ENCODE assay signal across 13 mouse cellular contexts in the genomic region with DNA sequence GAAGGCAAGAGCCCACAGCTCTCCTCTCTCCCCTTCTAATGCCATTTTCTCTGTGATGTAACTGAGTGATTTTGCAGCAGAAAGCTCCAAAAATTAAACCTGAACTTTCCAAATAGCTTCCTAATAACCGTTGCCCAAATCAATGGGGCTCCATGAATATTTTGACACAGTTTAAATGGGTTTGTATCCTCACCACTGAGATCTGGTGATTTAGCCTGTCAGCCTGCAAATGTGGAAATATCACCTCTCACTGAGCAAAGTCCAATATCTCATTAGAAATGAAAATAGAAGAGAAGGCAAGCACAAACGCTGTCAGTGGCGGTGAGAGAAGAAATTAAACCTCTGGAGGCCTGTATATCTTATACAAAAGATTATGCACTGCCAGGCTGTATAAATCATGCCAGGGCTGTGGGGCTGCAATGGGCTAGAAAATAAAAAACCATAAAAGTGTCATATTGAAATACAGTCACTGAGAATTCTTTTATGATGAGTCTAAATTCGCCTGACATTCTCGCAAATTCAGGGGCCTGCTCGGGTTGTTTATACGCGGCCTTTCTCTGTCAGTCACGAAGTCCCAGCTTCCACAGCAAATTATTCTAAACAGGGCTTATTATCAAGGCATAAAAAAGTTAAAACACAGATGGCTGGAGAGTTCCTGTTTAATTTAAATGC.
DNase-seq lines count a peak whose midpoint lies in the region; ATAC-seq and TF ChIP-seq lines count a peak whose summit lies in the region.
"Had no signal": no experiment of that assay in that cellular context is flagged by ENCODE, and none has a peak within 500 bp of the region (broad histone marks: within the 10 kb centered on the region; RNA-seq: fewer than 3 reads in every experiment).

No protein-coding gene starts in this region.

- WGBS in midbrain, postnatal 0 days, result 37% methylated on average over 9 of the region's 9 CpGs

- no peak for TF ChIP-seq CTCF in midbrain, postnatal 0 days (IDR thresholded peaks at IDR 0.05)

- no peak for ATAC-seq in midbrain, postnatal 0 days (ENCODE audit: low FRiP score)
- ATAC-seq: lung, postnatal 0 days had no signal

- H3K4me1 ChIP-seq in midbrain, postnatal 0 days (ENCODE audit: insufficient read depth, low read length), result no peaks in the 10 kb centered on the region

- no peaks in the 10 kb centered on the region for H3K36me3 ChIP-seq in midbrain, postnatal 0 days (ENCODE audit: insufficient read depth, low read length)
- H3K36me3 ChIP-seq: limb, embryonic 12.5 days had no signal

- DNase-seq in embryo, embryonic 10.5 days (ENCODE audit: low spot score), result peak; percentile 31
- no peak for DNase-seq in embryo, embryonic 9.5 days (ENCODE audit: extremely low spot score)
- DNase-seq in kidney, postnatal 14 days, result peak; percentile 11
- no peak for DNase-seq in kidney, adult 8-10 months
- peak; percentile 36 for DNase-seq in forelimb bud, embryonic 11.5 days (ENCODE audit: low read depth, low spot score)
- DNase-seq in midbrain, postnatal 0 days (ENCODE audit: low spot score), result no peak
- no peak for DNase-seq in heart, postnatal 25 days (ENCODE audit: low spot score)
- no peak for DNase-seq in cerebellum, postnatal 4 days (ENCODE audit: low spot score in 2 of 2)
- DNase-seq: cerebellum, postnatal 36 days; gastrocnemius, postnatal 36 days; thymus, postnatal 14 days had no signal

- intact Hi-C loops in heart, postnatal 25 days (cut with DNase I), result no loop called here

- H3K4me3 ChIP-seq in midbrain, postnatal 0 days (ENCODE audit: low read depth, low read length), result no peak overlapping the region
- H3K4me3 ChIP-seq: limb, embryonic 12.5 days had no signal

- no peaks in the 10 kb centered on the region for H3K27me3 ChIP-seq in midbrain, postnatal 0 days (ENCODE audit: insufficient read depth, low read length)

- H3K9ac ChIP-seq in midbrain, postnatal 0 days (replicated peaks; ENCODE audit: low read length, poor library complexity, severe bottlenecking), result no peak overlapping the region
- H3K9ac ChIP-seq: limb, embryonic 12.5 days had no signal

- H3K9me3 ChIP-seq in midbrain, postnatal 0 days (ENCODE audit: low read length), result no peaks in the 10 kb centered on the region
- H3K9me3 ChIP-seq: limb, embryonic 12.5 days had no signal

- H3K27ac ChIP-seq in midbrain, postnatal 0 days (ENCODE audit: low read depth, low read length), result peak overlapping the region; percentile 52

- H3K4me2 ChIP-seq in midbrain, postnatal 0 days (ENCODE audit: low read depth, low read length, poor library complexity, severe bottlenecking), result no peak overlapping the region
- H3K4me2 ChIP-seq: limb, embryonic 12.5 days had no signal

Comparison
In these comparisons a context has a peak if more than half of its experiments do, and no peak if none do; other contexts are left out.
1. DNase-seq: peak in embryo, embryonic 10.5 days (single experiment), kidney, postnatal 14 days (single experiment) and forelimb bud, embryonic 11.5 days (single experiment); none in embryo, embryonic 9.5 days (single experiment), kidney, adult 8-10 months (0 of 2), midbrain, postnatal 0 days (single experiment), heart, postnatal 25 days (single experiment) and cerebellum, postnatal 4 days (0 of 2).